Comparison of ENCODE assay signal across 8 mouse cellular contexts in the genomic region with DNA sequence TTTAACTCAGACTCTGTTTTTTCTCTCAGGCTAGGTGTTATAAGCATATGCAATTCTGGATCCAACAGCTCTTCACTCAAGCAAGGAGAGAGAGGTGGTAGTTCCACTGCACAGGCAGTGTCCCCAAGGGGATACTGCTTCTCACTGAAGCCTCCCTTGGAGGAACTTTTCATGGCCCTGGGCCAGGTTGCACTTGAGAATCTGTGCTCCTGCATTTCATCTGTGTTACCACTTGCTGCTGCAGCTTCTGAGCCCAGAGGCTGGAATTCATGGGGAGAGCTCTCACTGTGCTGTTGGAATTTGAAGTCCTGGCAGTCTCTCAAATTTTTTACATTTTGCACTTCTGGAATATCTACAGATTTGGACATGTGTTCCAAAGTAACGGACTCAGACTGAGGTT.
A peak's percentile ranks its signal among the peaks of the same experiment; 100 is the strongest.
DNase-seq lines count a peak whose midpoint lies in the region; ATAC-seq and TF ChIP-seq lines count a peak whose summit lies in the region.

No protein-coding gene starts in this region.

- peak overlapping the region; percentile 16; the same call in 1 of the 2 replicates for H3K27ac ChIP-seq in gastrocnemius, adult 2 months
- H3K27ac ChIP-seq in limb, embryonic 14.5 days (replicated peaks; ENCODE audit: low read depth, low read length) = 0 out of 2 replicates have a peak overlapping the region, but pooled peaks have one; percentile 6
- H3K27ac ChIP-seq in stomach, postnatal 0 days (replicated peaks) = 0 out of 2 replicates have a peak overlapping the region, but pooled peaks have one; percentile 24

- H3K4me1 ChIP-seq in limb, embryonic 14.5 days (ENCODE audit: control insufficient read depth, insufficient read depth, low read length) = peaks cover 71% of the 10 kb centered on the region
- 0 out of 2 replicates have a peak, but pooled peaks cover 7% of the 10 kb centered on the region for H3K4me1 ChIP-seq in stomach, postnatal 0 days (replicated peaks; ENCODE audit: control insufficient read depth, insufficient read depth)

- no peak for TF ChIP-seq POLR2A in limb, embryonic 14.5 days (IDR thresholded peaks at IDR 0.05; ENCODE audit: borderline replicate concordance, extremely low read depth, insufficient read depth, insufficient read length)

- no peaks in the 10 kb centered on the region for H3K27me3 ChIP-seq in limb, embryonic 14.5 days (ENCODE audit: control insufficient read depth, insufficient read depth, low read length)
- H3K27me3 ChIP-seq in stomach, postnatal 0 days (ENCODE audit: control insufficient read depth, insufficient read depth, low read length) = no peaks in the 10 kb centered on the region

- no peak for ATAC-seq in limb, embryonic 14.5 days (ENCODE audit: low FRiP score, low read depth)
- ATAC-seq in stomach, postnatal 0 days (ENCODE audit: low FRiP score, low TSS enrichment) = no peak

- WGBS in limb, embryonic 14.5 days = 43% methylated on average over 1 of the region's 1 CpGs
- 38% methylated on average over 1 of the region's 1 CpGs for WGBS in stomach, postnatal 0 days

- no peak for TF ChIP-seq EP300 in stomach, postnatal 0 days (optimal IDR thresholded peaks at IDR 0.05)

- H3K4me2 ChIP-seq in limb, embryonic 14.5 days (replicated peaks; ENCODE audit: low read depth, low read length, severe bottlenecking) = peak overlapping the region; percentile 77; the same call in 1 of the 2 replicates
- H3K4me2 ChIP-seq in stomach, postnatal 0 days (replicated peaks; ENCODE audit: low read depth) = peak overlapping the region; percentile 93

- peaks cover 21% of the 10 kb centered on the region; the same call in 1 of the 2 replicates for H3K36me3 ChIP-seq in limb, embryonic 14.5 days (ENCODE audit: control insufficient read depth, insufficient read depth, low read length)
- no peaks in the 10 kb centered on the region for H3K36me3 ChIP-seq in stomach, postnatal 0 days (ENCODE audit: control insufficient read depth, insufficient read depth, low read length)

- intact Hi-C loops in gastrocnemius, adult 2 months (cut with DNase I) = loop anchor here (5.0 to 10.0 kb wide), 2 partner anchors 48 to 535 kb away; no protein-coding TSS in a partner anchor

- DNase-seq in gastrocnemius, adult 2 months = peak; percentile 54
- DNase-seq in gastrocnemius, postnatal 4 days (ENCODE audit: low spot score in 2 of 2) = no peak
- peak; percentile 28 to 32 for DNase-seq in right cerebral cortex, adult 2 months (ENCODE audit: low spot score in 2 of 2)
- DNase-seq in right cerebral cortex, postnatal 36 days (ENCODE audit: low spot score in 2 of 2) = no peak
- DNase-seq in limb, embryonic 14.5 days (ENCODE audit: low spot score) = peak; percentile 66
- no peak for DNase-seq in stomach, postnatal 0 days (ENCODE audit: low spot score)
- no peak for DNase-seq in cerebellum, postnatal 4 days (ENCODE audit: low spot score in 2 of 2)
- no peak for DNase-seq in spleen, adult 12 weeks (ENCODE audit: low spot score)

- peak overlapping the region; percentile 76 for H3K4me3 ChIP-seq in gastrocnemius, adult 2 months
- H3K4me3 ChIP-seq in limb, embryonic 14.5 days (replicated peaks; ENCODE audit: low read length) = no peak overlapping the region; the same call in 1 of the 2 replicates
- H3K4me3 ChIP-seq in stomach, postnatal 0 days (ENCODE audit: low read depth, low read length) = no peak overlapping the region

- no peaks in the 10 kb centered on the region for H3K9me3 ChIP-seq in limb, embryonic 14.5 days (ENCODE audit: control insufficient read depth, low read length)
- H3K9me3 ChIP-seq in stomach, postnatal 0 days (ENCODE audit: control insufficient read depth, low read length) = no peaks in the 10 kb centered on the region

- TF ChIP-seq CTCF in gastrocnemius, adult 2 months (IDR thresholded peaks at IDR 0.05) = no peak
- no peak for TF ChIP-seq CTCF in stomach, postnatal 0 days (IDR thresholded peaks at IDR 0.05; ENCODE audit: low read depth)

- no peak overlapping the region for H3K9ac ChIP-seq in limb, embryonic 14.5 days (ENCODE audit: low read depth, low read length, severe bottlenecking)
- no peak overlapping the region for H3K9ac ChIP-seq in stomach, postnatal 0 days (ENCODE audit: low read length)

Comparison
In these comparisons a context has a peak if more than half of its experiments do, and no peak if none do; other contexts are left out.
1. DNase-seq: peak in gastrocnemius, adult 2 months (single experiment), right cerebral cortex, adult 2 months (2 of 2) and limb, embryonic 14.5 days (single experiment); none in gastrocnemius, postnatal 4 days (0 of 2), right cerebral cortex, postnatal 36 days (0 of 2), stomach, postnatal 0 days (single experiment), cerebellum, postnatal 4 days (0 of 2) and spleen, adult 12 weeks (single experiment).
2. Peak in every context shown above with its lines, with median percentiles within 50 percentile points of each other: H3K27ac ChIP-seq.